Mouse (Mus musculus): ENCODE measurements at regions not wholly inside any gene's neighbourhood (a gene's known extent, or its start where the extent isn't known, plus 50 kb on each side); places are given as distances from the start of the nearest gene placed in this dataset.

DNA sequence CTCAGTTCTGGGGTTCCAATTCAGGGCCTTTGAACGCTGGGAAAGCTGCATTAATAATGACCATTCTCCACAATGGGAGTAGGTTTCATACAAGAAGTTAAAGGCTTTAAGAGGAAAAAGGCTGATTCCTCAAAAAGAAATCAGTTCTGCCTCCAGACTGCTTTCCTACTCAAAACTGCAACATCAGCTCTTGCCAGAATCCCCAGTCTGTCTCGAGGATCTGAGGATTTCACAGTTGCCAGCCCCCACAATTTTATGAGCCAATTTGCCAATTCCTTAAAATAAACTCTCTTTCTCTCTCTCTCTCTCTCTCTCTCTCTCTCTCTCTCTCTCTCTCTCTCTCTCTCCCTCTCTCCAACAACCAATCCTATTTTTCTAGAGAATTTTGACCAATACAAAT lies 51.3 kb upstream of the Nhs start:
- TF ChIP-seq CTCF (IDR thresholded peaks at IDR 0.05; ENCODE audit: control insufficient read depth, insufficient read depth, low read length) (no peak), POLR2A (IDR thresholded peaks at IDR 0.05; ENCODE audit: borderline replicate concordance, control insufficient read depth, low read depth, low read length) (no peak)

Measured in bone marrow, adult 2 months (tissue).